Mouse (Mus musculus): ENCODE results near the gene Defb19.

DNA sequence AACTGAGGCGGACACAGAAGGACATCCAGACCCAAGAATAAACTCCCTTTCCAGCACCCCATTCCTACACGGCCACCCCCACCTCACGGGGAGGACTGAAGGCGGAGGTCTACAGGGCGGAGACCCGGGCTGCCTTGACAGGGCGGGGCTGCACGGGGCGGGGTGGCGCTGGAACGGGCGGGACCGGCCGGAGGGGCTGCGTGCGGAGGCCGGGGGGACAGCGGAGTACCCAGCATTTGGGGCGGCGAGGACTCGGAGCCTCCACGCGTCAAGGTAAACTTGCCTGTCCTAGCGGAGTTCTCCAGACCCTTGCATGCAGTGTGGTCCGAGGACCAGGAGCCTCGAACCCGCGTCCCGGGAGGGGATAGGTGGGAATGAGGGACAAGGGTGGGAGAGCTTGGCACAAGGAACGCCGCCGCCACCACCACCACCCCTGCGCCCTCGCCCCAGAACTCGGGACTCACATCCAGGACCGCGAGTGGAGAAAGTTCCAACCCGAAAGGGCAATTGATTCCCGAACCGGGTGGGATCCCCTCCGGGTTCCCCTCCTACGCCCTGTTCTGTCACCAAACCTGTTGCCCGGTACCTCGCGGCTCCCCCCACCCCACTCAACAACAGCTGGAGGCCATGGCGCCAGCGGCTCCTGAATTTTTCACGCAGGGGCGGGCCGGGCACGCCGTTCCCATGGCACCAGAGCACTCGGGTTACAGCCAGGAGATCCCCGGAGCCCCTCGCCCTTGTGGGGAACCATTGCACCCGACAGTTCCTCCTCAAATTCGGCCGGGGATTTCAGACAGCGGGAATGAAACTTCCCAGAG is 46.9 kb upstream of the Defb19 start, which contains the start of gene Rem1:
- TF ChIP-seq CTCF (IDR thresholded peaks at IDR 0.05; ENCODE audit: extremely low read depth, insufficient read length, insufficient replicate concordance, low read depth, low read length) (no peak), POLR2A (IDR thresholded peaks at IDR 0.05; ENCODE audit: low read depth, low read length) (no peak)

Data from small intestine, adult 2 months (tissue).